Mouse (Mus musculus): Measurements from ENCODE around the gene Sgip1.

The Sgip1 gene

GRCm38 (mm10) chr4:102840062-102840798, 99.1 kb downstream of the Sgip1 start:
- DNase-seq (ENCODE audit: extremely low spot score, low spot score), result no peak

- DNase-seq (ENCODE audit: extremely low spot score, low spot score), result no peak
These were observed 100.0 kb downstream of the Sgip1 start for GRCm38 (mm10) chr4:102840956-102841729.

- DNase-seq (ENCODE audit: extremely low spot score, low spot score), result no peak
These were observed 109.4 kb downstream of the Sgip1 start for GRCm38 (mm10) chr4:102850498-102850897.

GRCm38 (mm10) chr4:102851161-102851560, 110.1 kb downstream of the Sgip1 start:
- DNase-seq (ENCODE audit: extremely low spot score, low spot score), result no peak

GRCm38 (mm10) chr4:102852290-102852689, 111.2 kb downstream of the Sgip1 start:
- DNase-seq (ENCODE audit: extremely low spot score, low spot score), result no peak

- no peak for DNase-seq (ENCODE audit: extremely low spot score, low spot score)
These were observed 111.7 kb downstream of the Sgip1 start for GRCm38 (mm10) chr4:102852808-102853207.

GRCm38 (mm10) chr4:102853330-102854022, 112.4 kb downstream of the Sgip1 start:
- DNase-seq (ENCODE audit: extremely low spot score, low spot score), result no peak

GRCm38 (mm10) chr4:102854928-102855892, 114.1 kb downstream of the Sgip1 start:
- DNase-seq (ENCODE audit: extremely low spot score, low spot score), result no peak

GRCm38 (mm10) chr4:102856086-102856485, 115.0 kb downstream of the Sgip1 start:
- DNase-seq (ENCODE audit: extremely low spot score, low spot score), result no peak

- no peak for DNase-seq (ENCODE audit: extremely low spot score, low spot score)
These were observed 118.4 kb downstream of the Sgip1 start for GRCm38 (mm10) chr4:102859259-102860194.

- DNase-seq (ENCODE audit: extremely low spot score, low spot score), result no peak
These were observed 121.9 kb downstream of the Sgip1 start for GRCm38 (mm10) chr4:102862751-102863710.

- no peak for DNase-seq (ENCODE audit: extremely low spot score, low spot score)
These were observed 125.4 kb downstream of the Sgip1 start for GRCm38 (mm10) chr4:102866531-102866930.

- no peak for DNase-seq (ENCODE audit: extremely low spot score, low spot score)
These were observed 130.2 kb downstream of the Sgip1 start for GRCm38 (mm10) chr4:102871274-102871673.

- DNase-seq (ENCODE audit: extremely low spot score, low spot score), result no peak
These were observed 142.0 kb downstream of the Sgip1 start for GRCm38 (mm10) chr4:102883142-102883541.

- no peak for DNase-seq (ENCODE audit: extremely low spot score, low spot score)
These were observed 143.1 kb downstream of the Sgip1 start for GRCm38 (mm10) chr4:102884228-102884627.

- no peak for DNase-seq (ENCODE audit: extremely low spot score, low spot score)
These were observed 145.4 kb downstream of the Sgip1 start for GRCm38 (mm10) chr4:102886459-102886858.

- DNase-seq (ENCODE audit: extremely low spot score, low spot score), result no peak
These were observed 145.8 kb downstream of the Sgip1 start for GRCm38 (mm10) chr4:102886902-102887301.
